Mouse (Mus musculus) layer of hippocampus, postnatal 36 days (tissue): ENCODE results near the gene Neurog2. TPM values are rescaled to one million over a fixed set of nuclear protein-coding genes. Genes with fewer than 3 reads are reported as not detected.

Experiments used
- DNase-seq, 2 experiments: peaks; one replicate each; pipeline ENCODE4 v3.0.0; 2022
- total RNA-seq, 2 experiments: library from RNA; stranded (reverse); gene quantifications; 2 replicates each; pipeline ENCODE4 v1.2.3; 2021

Gene Neurog2
- total RNA-seq, 2 experiments from 2014 or later = 0.71 to 1.9 TPM

- no peak for DNase-seq
Observed at GRCm38 (mm10) chr3:127646156-127646825, 13.4 kb downstream of the Neurog2 start.

- no peak for DNase-seq
Observed at GRCm38 (mm10) chr3:127651742-127652653, 19.1 kb downstream of the Neurog2 start.

GRCm38 (mm10) chr3:127660712-127661111 lies 27.8 kb downstream of the Neurog2 start:
- DNase-seq = no peak

GRCm38 (mm10) chr3:127661646-127662531 lies 29.0 kb downstream of the Neurog2 start:
- DNase-seq = no peak

- DNase-seq = no peak
Observed at GRCm38 (mm10) chr3:127679703-127680102, 46.8 kb downstream of the Neurog2 start.

Other genes with a start within 250 kb of the Neurog2 start
- gene Ank2, start 133.8 kb upstream of the Neurog2 start, total RNA-seq = 100 to 1,000 TPM; 693 to 758 TPM
- 10 to 100 TPM; 18.1 to 18.2 TPM for gene Larp7, start 79.8 kb upstream of the Neurog2 start, total RNA-seq
- gene Zgrf1, start 79.6 kb upstream of the Neurog2 start, total RNA-seq = 1 to 10 TPM; 2.0 to 2.5 TPM
- gene Alpk1, start 147.4 kb downstream of the Neurog2 start, total RNA-seq = 1 to 10 TPM; 7.8 to 7.9 TPM
- 1 to 10 TPM; 6.6 to 7.7 TPM for gene Tifa, start 156.7 kb downstream of the Neurog2 start, total RNA-seq
- gene Ap1ar, start 204.4 kb downstream of the Neurog2 start, total RNA-seq = 10 to 100 TPM; 77.7 to 81.5 TPM